Mouse (Mus musculus): Measurements from ENCODE around the gene Dgkg. TPM values are rescaled to one million over a fixed set of nuclear protein-coding genes. Genes with fewer than 3 reads are reported as not detected.

Gene Dgkg
- polyA plus RNA-seq, 1 experiment from 2014 or later, result 0.15 TPM

DNA sequence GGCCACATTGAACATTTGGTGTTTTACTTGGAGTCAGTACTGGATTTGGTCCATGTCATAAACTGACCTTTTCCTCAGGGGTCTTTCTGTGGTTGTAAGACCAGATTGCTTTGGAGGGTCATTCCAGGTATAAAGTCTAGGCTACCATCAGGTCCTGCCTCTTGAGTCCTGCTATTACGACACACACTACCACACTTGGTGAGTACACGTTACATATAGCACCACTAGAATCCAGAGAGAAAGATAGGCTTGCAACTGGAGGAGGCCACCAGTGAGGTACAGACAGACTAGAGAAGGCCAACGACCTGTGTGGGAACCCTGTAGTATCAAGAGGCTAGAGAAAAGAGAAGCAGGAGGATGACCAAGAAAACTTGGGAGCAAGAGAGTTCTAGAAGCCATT lies 157.6 kb downstream of the Dgkg start:
- no peak for ATAC-seq (replicated peaks; ENCODE audit: insufficient number of reproducible peaks, low FRiP score, low TSS enrichment, low read depth)
- Histone ChIP-seq H3K4me3 (ENCODE audit: low read depth, low read length) (no peak overlapping the region), H3K27ac (replicated peaks; ENCODE audit: low read depth, low read length) (no peak overlapping the region), H3K4me2 (ENCODE audit: low read depth, low read length) (no peak overlapping the region), H3K4me1 (ENCODE audit: control insufficient read depth, insufficient read depth, low read length) (no peaks in the 10 kb centered on the region), H3K9ac (replicated peaks; ENCODE audit: low read length) (no peak overlapping the region), H3K27me3 (ENCODE audit: control insufficient read depth, insufficient read depth, low read length) (no peaks in the 10 kb centered on the region), H3K36me3 (replicated peaks; ENCODE audit: control insufficient read depth, insufficient read depth, low read depth, low read length) (no peaks in the 10 kb centered on the region), H3K9me3 (replicated peaks; ENCODE audit: control insufficient read depth, low read length) (no peaks in the 10 kb centered on the region)
- 86% methylated on average over 3 of the region's 3 CpGs for WGBS
- DNase-seq (ENCODE audit: low spot score), result no peak

DNA sequence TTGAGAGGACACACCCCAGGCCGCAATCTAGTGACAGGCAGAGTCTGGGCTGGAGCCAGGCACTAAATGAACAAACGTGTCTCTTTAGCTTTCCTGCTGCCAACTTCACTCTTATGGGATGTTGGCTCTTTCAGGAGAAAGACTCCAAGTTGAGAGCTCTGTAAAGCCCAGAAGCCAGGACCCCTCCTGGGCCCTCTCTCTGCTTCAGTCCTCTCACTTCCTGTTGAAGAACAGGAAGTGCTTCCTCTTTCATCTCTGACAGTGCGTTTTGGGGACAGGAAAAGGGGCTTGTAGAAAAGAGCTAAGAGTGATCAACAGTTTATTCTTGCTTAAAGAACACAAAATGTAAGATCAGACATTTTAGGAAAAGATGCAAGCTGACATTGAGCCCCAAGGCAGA lies 159.0 kb downstream of the Dgkg start:
- WGBS, result 66% methylated on average over 3 of the region's 3 CpGs
- ATAC-seq (replicated peaks; ENCODE audit: insufficient number of reproducible peaks, low FRiP score, low TSS enrichment, low read depth) (no peak), DNase-seq (ENCODE audit: low spot score) (no peak)
- H3K9ac ChIP-seq (replicated peaks; ENCODE audit: low read length), result no peak overlapping the region
- H3K4me2 ChIP-seq (ENCODE audit: low read depth, low read length), result no peak overlapping the region
- H3K4me1 ChIP-seq (ENCODE audit: control insufficient read depth, insufficient read depth, low read length), result no peaks in the 10 kb centered on the region
- H3K4me3 ChIP-seq (ENCODE audit: low read depth, low read length), result no peak overlapping the region
- no peaks in the 10 kb centered on the region for H3K9me3 ChIP-seq (replicated peaks; ENCODE audit: control insufficient read depth, low read length)
- no peak overlapping the region for H3K27ac ChIP-seq (replicated peaks; ENCODE audit: low read depth, low read length)
- H3K27me3 ChIP-seq (ENCODE audit: control insufficient read depth, insufficient read depth, low read length), result no peaks in the 10 kb centered on the region
- no peaks in the 10 kb centered on the region for H3K36me3 ChIP-seq (replicated peaks; ENCODE audit: control insufficient read depth, insufficient read depth, low read depth, low read length)

DNA sequence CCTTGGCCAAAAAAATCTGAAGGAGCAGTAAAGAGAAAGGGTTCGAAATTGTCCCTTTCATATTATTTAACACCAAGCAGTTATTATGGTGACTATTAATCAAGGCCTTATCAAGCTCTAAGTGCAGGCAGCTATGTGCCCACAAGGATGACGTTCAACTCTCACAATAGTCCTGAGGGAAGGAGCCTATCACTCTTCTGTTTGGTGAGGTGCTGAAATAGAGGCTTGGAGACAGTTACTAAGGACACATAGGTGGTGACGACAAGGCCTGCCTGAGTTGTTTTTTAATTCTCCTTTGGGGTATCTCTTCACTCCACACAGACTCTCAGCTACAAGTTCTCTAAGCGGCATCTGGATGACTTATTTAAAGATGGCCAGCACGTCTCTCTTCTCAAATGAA lies 161.8 kb downstream of the Dgkg start:
- Histone ChIP-seq H3K27me3 (ENCODE audit: control insufficient read depth, insufficient read depth, low read length) (no peaks in the 10 kb centered on the region), H3K9me3 (replicated peaks; ENCODE audit: control insufficient read depth, low read length) (no peaks in the 10 kb centered on the region), H3K4me2 (ENCODE audit: low read depth, low read length) (no peak overlapping the region), H3K4me1 (ENCODE audit: control insufficient read depth, insufficient read depth, low read length) (no peaks in the 10 kb centered on the region), H3K36me3 (replicated peaks; ENCODE audit: control insufficient read depth, insufficient read depth, low read depth, low read length) (no peaks in the 10 kb centered on the region), H3K9ac (replicated peaks; ENCODE audit: low read length) (no peak overlapping the region), H3K27ac (replicated peaks; ENCODE audit: low read depth, low read length) (no peak overlapping the region), H3K4me3 (ENCODE audit: low read depth, low read length) (no peak overlapping the region)
- ATAC-seq (replicated peaks; ENCODE audit: insufficient number of reproducible peaks, low FRiP score, low TSS enrichment, low read depth), result no peak
- no peak for DNase-seq (ENCODE audit: low spot score)
- 80% methylated on average over 5 of the region's 5 CpGs for WGBS

DNA sequence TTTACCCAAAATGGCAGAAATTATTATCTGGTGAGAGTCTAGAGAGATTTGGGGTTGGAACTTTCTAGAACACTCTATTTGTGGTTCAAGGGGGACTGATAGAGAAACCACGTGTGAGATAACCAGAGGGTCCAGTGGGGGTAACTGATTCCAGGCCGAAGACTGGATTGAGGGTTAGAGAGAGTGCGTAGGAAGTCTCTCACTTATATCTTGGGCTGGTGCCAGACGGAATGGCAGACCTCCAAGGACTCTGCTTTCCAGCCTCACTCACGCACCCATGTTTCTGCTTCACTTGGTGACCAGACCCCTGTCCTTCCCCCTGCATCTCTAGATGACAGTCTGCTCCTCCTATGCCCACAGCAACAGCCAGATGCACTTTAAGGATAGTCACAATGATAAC lies 162.2 kb downstream of the Dgkg start:
- Histone ChIP-seq H3K27ac (replicated peaks; ENCODE audit: low read depth, low read length) (no peak overlapping the region), H3K4me1 (ENCODE audit: control insufficient read depth, insufficient read depth, low read length) (no peaks in the 10 kb centered on the region), H3K4me2 (ENCODE audit: low read depth, low read length) (no peak overlapping the region), H3K9me3 (replicated peaks; ENCODE audit: control insufficient read depth, low read length) (no peaks in the 10 kb centered on the region), H3K4me3 (ENCODE audit: low read depth, low read length) (no peak overlapping the region), H3K27me3 (ENCODE audit: control insufficient read depth, insufficient read depth, low read length) (no peaks in the 10 kb centered on the region), H3K9ac (replicated peaks; ENCODE audit: low read length) (no peak overlapping the region), H3K36me3 (replicated peaks; ENCODE audit: control insufficient read depth, insufficient read depth, low read depth, low read length) (no peaks in the 10 kb centered on the region)
- WGBS, result 81% methylated on average over 5 of the region's 5 CpGs
- DNase-seq (ENCODE audit: low spot score), result no peak
- no peak for ATAC-seq (replicated peaks; ENCODE audit: insufficient number of reproducible peaks, low FRiP score, low TSS enrichment, low read depth)

DNA sequence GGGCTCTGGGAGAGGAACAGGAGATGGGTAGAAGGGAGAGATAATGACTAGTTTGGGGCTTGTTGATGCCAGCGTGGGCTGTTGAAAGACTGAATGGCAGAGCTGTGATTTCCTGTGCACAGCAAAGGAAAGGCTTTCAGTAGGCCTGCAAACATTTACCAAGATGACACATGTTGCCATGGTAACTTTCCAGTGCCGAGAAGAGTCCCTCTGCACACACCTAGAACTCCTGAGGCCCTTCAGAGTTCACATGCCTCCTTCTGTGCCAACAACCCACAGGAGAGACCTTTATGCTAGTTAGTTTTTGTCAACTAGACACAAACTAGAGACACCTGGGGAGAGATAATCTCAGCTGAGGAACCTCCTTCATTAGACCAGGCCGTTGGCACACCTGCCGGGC lies 163.6 kb downstream of the Dgkg start:
- Histone ChIP-seq H3K27ac (replicated peaks; ENCODE audit: low read depth, low read length) (no peak overlapping the region), H3K9me3 (replicated peaks; ENCODE audit: control insufficient read depth, low read length) (no peaks in the 10 kb centered on the region), H3K4me3 (ENCODE audit: low read depth, low read length) (no peak overlapping the region), H3K36me3 (replicated peaks; ENCODE audit: control insufficient read depth, insufficient read depth, low read depth, low read length) (no peaks in the 10 kb centered on the region), H3K27me3 (ENCODE audit: control insufficient read depth, insufficient read depth, low read length) (no peaks in the 10 kb centered on the region), H3K4me1 (ENCODE audit: control insufficient read depth, insufficient read depth, low read length) (no peaks in the 10 kb centered on the region), H3K9ac (replicated peaks; ENCODE audit: low read length) (no peak overlapping the region), H3K4me2 (ENCODE audit: low read depth, low read length) (no peak overlapping the region)
- ATAC-seq (replicated peaks; ENCODE audit: insufficient number of reproducible peaks, low FRiP score, low TSS enrichment, low read depth), result no peak
- 61% methylated on average over 4 of the region's 4 CpGs for WGBS
- no peak for DNase-seq (ENCODE audit: low spot score)

DNA sequence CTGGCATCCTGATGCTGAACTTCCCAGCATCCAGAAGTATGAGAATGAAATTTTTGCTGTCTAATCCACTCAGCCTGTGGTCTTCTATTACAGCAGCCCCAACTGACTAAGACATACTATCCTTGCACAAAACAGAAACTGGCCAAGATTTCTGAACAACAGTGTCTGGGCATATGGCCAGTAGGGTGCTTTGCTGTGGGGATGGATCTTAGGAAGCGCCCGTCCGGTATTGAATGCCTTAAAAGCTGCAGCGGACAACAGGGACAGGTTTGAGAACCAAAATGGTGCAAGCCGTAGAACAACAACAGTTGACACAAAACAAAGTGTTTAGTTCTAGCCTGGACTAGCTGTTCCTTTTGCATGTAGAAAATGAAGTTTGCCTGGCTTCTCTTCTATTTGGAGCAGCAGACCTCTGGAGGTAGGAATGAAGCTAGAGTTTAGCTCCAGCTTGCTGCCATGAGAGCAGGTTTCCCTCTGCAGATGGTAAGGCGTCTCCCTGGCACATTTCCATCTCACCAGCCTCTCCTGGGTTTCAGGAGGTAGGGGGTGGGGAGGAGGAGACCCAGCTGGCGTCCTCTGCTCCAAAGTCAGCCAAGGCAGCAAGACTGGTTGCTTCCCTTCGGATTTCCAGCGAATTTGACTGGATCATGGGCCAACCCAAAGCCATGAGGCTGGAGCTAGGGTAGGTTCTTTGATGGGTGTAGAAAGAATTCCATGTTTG lies 165.4 kb downstream of the Dgkg start:
- WGBS, result 88% methylated on average over 9 of the region's 9 CpGs
- Histone ChIP-seq H3K9ac (replicated peaks; ENCODE audit: low read length) (no peak overlapping the region), H3K27ac (replicated peaks; ENCODE audit: low read depth, low read length) (no peak overlapping the region), H3K4me2 (ENCODE audit: low read depth, low read length) (no peak overlapping the region), H3K36me3 (replicated peaks; ENCODE audit: control insufficient read depth, insufficient read depth, low read depth, low read length) (no peaks in the 10 kb centered on the region), H3K9me3 (replicated peaks; ENCODE audit: control insufficient read depth, low read length) (no peaks in the 10 kb centered on the region), H3K4me1 (ENCODE audit: control insufficient read depth, insufficient read depth, low read length) (no peaks in the 10 kb centered on the region), H3K4me3 (ENCODE audit: low read depth, low read length) (no peak overlapping the region), H3K27me3 (ENCODE audit: control insufficient read depth, insufficient read depth, low read length) (no peaks in the 10 kb centered on the region)
- DNase-seq (ENCODE audit: low spot score) (no peak), ATAC-seq (replicated peaks; ENCODE audit: insufficient number of reproducible peaks, low FRiP score, low TSS enrichment, low read depth) (no peak)

DNA sequence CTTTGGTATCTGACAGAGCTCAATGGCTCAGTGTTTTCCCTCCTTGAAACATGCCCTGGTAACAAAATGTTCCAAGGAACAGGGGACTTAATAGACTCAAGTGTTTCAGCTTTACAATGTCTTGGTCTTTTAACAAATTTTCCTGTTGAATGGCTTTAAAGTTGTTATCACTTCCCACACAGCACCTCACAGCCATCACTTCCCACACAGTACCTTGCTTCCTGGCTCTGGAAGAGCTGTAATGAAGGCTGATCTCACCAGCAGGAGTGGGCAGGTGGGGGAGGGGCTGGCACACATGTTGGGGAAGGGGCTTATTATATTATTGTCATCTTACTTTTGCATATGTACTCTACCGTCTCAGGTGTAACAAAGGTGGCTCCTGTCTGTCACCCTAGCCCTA lies 173.1 kb downstream of the Dgkg start:
- H3K27me3 ChIP-seq (ENCODE audit: control insufficient read depth, insufficient read depth, low read length), result no peaks in the 10 kb centered on the region
- no peaks in the 10 kb centered on the region for H3K9me3 ChIP-seq (replicated peaks; ENCODE audit: control insufficient read depth, low read length)
- DNase-seq (ENCODE audit: low spot score) (no peak), ATAC-seq (replicated peaks; ENCODE audit: insufficient number of reproducible peaks, low FRiP score, low TSS enrichment, low read depth) (no peak)
- WGBS, result 78% methylated on average over 1 of the region's 1 CpGs
- no peak overlapping the region for H3K27ac ChIP-seq (replicated peaks; ENCODE audit: low read depth, low read length)
- H3K4me3 ChIP-seq (ENCODE audit: low read depth, low read length), result no peak overlapping the region
- no peak overlapping the region for H3K9ac ChIP-seq (replicated peaks; ENCODE audit: low read length)
- no peaks in the 10 kb centered on the region for H3K36me3 ChIP-seq (replicated peaks; ENCODE audit: control insufficient read depth, insufficient read depth, low read depth, low read length)
- no peak overlapping the region for H3K4me2 ChIP-seq (ENCODE audit: low read depth, low read length)
- no peaks in the 10 kb centered on the region for H3K4me1 ChIP-seq (ENCODE audit: control insufficient read depth, insufficient read depth, low read length)

DNA sequence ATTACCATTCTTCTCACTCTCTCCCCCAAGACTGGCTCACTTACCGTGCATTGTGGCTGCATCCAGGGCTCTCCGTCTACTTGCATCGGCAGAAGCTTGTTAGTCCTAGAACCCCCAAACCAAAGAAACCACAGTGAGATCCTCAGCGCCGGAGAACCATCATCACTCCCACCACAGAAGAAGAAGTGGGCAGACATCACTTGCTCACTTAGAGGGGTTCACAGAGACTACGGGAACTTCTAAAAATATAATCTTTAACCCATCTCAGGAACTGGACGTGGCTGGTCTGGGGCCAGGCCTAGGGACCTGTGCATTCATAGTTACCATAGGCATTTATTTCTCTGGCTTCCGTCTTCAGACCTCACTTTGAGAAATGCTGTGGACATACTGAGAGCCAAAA lies 177.7 kb downstream of the Dgkg start:
- Histone ChIP-seq H3K9me3 (replicated peaks; ENCODE audit: control insufficient read depth, low read length) (no peaks in the 10 kb centered on the region), H3K4me3 (ENCODE audit: low read depth, low read length) (no peak overlapping the region), H3K27me3 (ENCODE audit: control insufficient read depth, insufficient read depth, low read length) (no peaks in the 10 kb centered on the region), H3K27ac (replicated peaks; ENCODE audit: low read depth, low read length) (no peak overlapping the region), H3K4me2 (ENCODE audit: low read depth, low read length) (no peak overlapping the region), H3K9ac (replicated peaks; ENCODE audit: low read length) (no peak overlapping the region), H3K36me3 (replicated peaks; ENCODE audit: control insufficient read depth, insufficient read depth, low read depth, low read length) (no peaks in the 10 kb centered on the region), H3K4me1 (ENCODE audit: control insufficient read depth, insufficient read depth, low read length) (no peaks in the 10 kb centered on the region)
- DNase-seq (ENCODE audit: low spot score), result no peak
- 88% methylated on average over 8 of the region's 8 CpGs for WGBS
- ATAC-seq (replicated peaks; ENCODE audit: insufficient number of reproducible peaks, low FRiP score, low TSS enrichment, low read depth), result no peak
